Mouse (Mus musculus) stomach, postnatal 0 days (tissue): ENCODE measurements around the gene Gm10135.
"Not testable (repeated sequence)": the region's sequence is repeated elsewhere in the genome, so short reads cannot be mapped to it uniquely, and the experiment has no call there.

Source experiments
- CTCF ChIP-seq: IDR thresholded peaks from 2 replicates; pipeline ENCODE4 v1.5.1; 2016; ENCODE audit warnings: antibody characterized with exemption, low read depth, mild to moderate bottlenecking, moderate library complexity
- EP300 ChIP-seq: optimal IDR thresholded peaks from 2 replicates; pipeline ENCODE3; 2016; ENCODE audit warnings: antibody characterized with exemption

DNA sequence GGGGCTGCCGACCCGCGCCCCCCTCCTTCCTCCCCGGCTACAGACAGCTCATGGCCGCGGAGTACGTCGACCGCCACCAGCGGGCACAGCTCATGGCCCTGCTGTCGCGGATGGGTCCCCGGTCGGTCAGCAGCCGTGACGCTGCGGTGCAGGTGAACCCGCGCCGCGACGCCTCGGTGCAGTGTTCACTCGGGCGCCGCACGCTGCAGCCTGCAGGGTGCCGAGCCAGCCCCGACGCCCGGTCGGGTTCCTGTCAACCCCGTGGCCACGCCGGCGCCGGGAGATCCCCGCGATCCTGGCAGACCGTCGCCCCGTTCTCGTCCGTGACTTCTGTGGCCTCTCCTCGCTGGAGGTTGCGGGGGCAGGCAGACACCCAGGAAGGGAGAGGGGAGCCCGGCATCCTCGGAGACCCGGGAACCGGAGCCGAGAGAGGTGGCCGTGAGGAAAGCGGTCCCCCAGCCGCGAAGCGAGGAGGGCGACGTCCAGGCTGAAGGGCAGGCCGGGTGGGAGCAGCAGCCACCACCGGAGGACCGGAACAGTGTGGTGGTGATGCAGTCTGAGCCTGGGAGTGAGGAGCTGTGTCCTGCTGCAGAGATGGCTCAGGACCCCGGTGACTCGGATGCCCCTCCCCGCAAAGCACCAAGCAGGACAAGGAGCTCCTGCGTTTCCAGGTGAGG is 39.2 kb upstream of the Gm10135 start:
- not testable (repeated sequence) for TF ChIP-seq CTCF, EP300
